Mouse (Mus musculus) 416B (cell line): Measurements from ENCODE around the gene Sec14l1.

Experiments used
- DNase-seq: peaks from one replicate; pipeline ENCODE4 v3.0.0; 2011; ENCODE audit warnings: low read depth

Gene Sec14l1

DNA sequence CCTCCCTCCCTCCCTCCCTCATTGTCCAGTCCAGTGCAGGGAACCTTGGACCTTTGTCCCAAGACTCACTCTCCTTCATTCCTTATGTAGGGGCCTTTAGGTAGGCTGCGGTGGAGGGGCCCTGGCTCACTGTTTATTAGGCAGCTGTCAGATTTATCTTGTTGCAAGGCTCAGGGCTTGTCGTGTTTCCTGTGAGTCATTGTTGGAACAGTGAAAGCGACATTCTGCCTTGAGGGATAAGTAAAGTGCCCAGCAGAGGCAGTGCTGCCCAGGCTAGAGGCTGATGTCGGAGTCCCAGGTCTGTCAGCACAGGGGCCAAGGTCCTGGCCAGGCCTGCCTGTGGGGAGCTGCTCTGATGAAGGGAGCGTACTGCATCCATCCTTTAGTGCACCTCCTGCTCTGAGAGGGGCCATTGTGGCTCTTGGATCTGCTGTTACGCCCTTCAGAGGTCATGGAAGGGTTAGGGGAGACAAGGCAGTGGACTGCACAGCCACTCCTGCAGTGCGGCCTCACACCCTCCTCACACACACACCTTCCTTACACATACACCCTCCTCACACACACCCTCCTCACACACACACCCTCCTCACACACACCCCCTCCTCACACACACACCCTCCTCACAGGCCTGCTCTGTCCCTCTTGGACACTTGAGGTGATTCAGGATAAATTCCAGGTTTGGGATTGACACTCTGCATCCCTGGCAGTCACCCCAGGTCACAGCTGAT, 39.3 kb downstream of the Sec14l1 start:
- peak; percentile 80 for DNase-seq

GRCm38 (mm10) chr11:117156725-117157124, 41.8 kb downstream of the Sec14l1 start:
- no peak for DNase-seq

- DNase-seq = no peak
Observed at GRCm38 (mm10) chr11:117158343-117158742, 43.4 kb downstream of the Sec14l1 start.

- DNase-seq = no peak
Observed at GRCm38 (mm10) chr11:117159257-117159945, 44.4 kb downstream of the Sec14l1 start.

DNA sequence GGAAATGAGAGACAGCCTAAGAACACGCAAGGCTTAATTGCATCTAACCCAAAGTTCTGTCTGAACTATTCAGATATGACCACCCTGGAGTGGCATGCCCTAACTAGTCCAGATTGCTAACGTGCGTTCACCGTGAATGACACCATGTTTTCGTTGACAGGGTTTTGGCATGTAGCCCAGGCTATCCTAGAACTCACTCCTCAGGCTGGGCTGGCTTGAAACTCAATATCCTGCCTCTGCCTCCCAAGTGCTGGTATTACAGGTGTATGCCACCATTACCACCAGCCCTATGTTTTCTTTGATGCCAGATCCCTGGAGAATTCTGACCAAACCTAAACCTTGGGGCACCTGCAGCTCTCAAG, 45.0 kb downstream of the Sec14l1 start:
- no peak for DNase-seq

DNA sequence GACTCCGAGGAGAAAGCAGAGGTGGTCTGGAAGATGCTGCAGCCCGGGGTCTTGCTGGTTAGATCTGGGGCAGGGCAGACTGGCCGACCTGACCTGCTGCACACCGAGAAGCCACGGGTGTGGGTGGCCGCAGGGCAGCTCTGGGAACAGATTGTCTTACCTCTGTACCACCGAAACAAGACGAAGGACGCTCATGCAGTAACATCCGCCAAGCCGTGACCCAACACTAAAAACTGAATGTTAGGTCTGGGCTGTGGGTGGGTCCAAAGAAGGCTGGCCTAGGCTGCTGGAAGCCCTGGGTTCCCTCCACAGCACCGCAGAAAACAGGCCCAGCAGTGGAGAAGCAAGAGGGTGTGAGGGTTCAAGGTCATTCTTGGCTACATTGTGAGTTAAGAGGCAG, 45.8 kb downstream of the Sec14l1 start:
- DNase-seq = no peak

DNA sequence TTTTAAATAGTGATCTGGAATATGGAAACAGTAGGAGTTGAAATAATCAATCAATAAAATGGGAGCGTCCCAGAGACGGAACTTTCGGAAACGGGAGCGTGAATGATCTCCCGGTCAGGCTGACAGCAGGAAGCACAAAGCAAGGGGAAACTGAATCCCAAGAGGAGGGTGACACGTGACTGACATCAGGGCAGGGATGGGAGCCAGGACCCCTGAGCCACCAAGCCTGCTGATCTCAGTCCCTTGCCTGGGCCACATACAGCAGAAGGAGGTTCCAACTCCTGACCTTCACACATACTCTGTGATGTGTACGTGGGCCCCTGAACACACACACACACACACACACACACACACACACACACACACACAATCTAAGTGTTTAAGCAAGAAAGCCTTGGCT, 46.6 kb downstream of the Sec14l1 start:
- no peak for DNase-seq

DNA sequence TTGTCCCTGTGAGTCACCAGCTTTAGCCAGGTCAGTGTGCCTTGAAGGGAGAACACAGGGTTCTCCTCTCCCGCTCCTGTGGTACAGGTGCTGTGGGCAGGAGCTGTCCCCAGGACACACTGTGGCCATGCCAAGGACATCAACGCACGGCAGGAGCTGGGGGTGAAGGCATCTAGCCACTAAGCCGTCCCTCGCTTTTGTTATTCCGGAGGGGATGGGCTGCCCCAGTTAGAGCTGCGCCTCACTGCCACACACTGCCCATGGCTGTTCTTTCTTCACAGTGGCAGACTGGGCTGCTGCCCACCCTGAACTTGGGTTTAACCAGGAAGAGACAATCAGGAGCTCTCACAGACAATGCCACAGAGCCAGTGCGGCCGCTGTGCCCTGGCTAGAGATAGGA, 48.1 kb downstream of the Sec14l1 start:
- DNase-seq = no peak

GRCm38 (mm10) chr11:117163771-117164170, 48.8 kb downstream of the Sec14l1 start:
- no peak for DNase-seq

- no peak for DNase-seq
Observed at GRCm38 (mm10) chr11:117168278-117169087, 53.5 kb downstream of the Sec14l1 start.

GRCm38 (mm10) chr11:117169088-117169635, 54.2 kb downstream of the Sec14l1 start:
- DNase-seq = no peak

- no peak for DNase-seq
Observed at GRCm38 (mm10) chr11:117169801-117170565, 55.0 kb downstream of the Sec14l1 start.

DNA sequence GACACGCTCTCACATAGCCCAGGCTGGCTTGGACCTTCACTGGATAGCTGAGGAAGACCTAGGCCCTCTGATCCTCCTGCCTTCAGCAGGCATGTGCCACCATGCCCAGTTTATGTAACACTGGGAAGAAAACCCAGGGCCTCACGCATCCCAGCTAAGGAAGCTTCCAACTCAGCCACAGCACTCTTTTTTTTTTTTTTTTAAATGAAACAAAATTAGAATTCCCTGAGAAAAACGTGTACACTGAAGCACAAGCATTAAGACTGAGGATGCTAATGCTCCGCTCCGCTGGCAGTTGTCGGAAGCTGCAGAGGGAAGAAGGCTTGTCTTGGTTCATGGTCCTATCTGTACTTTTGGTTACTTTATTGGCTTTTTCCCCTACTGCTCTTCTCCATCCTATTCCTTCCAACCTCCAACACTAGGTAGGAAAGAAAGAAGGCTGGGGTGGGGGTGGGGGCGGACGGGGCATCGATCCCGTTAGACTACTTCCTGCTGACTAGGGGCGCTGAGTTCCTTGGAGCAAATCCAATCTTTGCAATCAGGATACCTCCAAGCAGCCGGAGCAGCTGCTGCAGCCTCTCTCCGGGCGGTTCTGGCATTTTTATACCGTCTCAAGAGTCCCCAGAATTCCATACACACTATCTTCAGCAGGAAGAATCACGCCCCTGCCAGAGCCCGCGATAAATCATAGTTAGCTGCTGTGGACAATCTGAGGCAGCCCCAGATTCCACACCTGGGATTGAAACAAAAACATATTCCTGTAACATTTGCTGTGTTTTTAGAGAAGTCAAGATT, 59.3 kb downstream of the Sec14l1 start:
- DNase-seq = no peak

DNA sequence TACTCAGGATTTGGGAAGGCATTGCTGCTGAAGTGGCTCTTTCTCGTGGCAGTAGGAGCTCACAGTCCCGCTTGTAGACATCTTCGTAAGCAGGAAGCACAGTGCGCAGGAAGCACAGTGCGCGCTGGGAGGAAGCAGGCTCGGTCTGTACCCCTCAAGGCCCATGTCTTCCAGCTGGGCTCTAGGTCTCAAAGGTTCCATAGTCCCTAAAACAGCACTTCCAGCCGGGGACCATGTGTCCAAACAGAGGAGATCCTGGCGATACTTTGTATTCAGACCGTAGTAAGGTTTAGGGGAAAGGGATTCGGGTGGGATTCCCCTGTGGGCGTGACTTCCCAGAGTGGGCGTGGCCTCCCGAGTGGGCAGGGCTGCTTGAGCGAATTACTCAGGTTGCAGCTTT, 60.0 kb downstream of the Sec14l1 start:
- no peak for DNase-seq

- DNase-seq = no peak
Observed at GRCm38 (mm10) chr11:117175472-117175871, 60.5 kb downstream of the Sec14l1 start.

DNA sequence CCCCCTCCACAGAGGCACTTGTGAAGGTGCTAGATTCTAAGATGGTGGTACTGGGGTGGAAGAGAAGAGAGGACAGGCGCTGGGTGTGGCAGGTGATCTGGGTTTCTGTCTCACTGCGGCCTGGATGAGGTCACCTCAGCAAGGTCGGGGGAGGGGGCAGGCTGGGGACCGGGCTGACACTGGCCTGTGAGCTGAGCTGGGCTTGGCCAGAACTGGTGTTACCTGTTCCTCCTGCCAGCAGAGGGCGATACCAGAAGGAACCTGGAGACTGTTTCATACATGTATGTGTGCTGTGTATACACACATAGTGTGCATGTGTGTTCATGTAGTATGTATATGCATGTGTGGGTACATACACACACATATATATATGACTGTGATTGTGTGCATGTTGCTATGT, 61.3 kb downstream of the Sec14l1 start:
- DNase-seq = peak; percentile 75

GRCm38 (mm10) chr11:117176900-117177299, 61.9 kb downstream of the Sec14l1 start:
- DNase-seq = no peak

- peak; percentile 86 for DNase-seq
Observed at GRCm38 (mm10) chr11:117177303-117177979, 62.5 kb downstream of the Sec14l1 start.

GRCm38 (mm10) chr11:117179902-117180301, 64.9 kb downstream of the Sec14l1 start:
- no peak for DNase-seq

DNA sequence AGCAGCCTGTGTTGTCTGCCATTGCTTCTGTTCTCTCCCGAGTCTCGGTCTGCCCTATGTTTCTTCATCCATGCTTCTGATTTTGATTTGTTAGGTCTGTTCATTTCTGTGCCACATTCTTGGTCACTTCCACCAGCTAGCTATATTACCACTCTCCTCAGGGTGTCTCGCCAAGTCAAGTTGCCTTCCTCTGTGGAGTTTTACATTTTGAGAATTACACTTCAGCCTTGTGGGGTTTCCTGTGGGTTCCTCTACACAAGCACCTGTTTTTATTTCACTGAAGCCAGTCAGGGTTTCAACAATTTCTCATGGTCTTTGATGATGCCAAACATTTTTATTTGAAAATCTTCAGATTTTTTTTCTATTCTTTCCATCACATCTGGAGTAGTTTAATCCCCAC, 67.8 kb downstream of the Sec14l1 start:
- DNase-seq = no peak
